Mouse (Mus musculus): ENCODE data around the gene Akt1s1.
A peak's percentile ranks its signal among the peaks of the same experiment; 100 is the strongest.

The Akt1s1 gene

DNA sequence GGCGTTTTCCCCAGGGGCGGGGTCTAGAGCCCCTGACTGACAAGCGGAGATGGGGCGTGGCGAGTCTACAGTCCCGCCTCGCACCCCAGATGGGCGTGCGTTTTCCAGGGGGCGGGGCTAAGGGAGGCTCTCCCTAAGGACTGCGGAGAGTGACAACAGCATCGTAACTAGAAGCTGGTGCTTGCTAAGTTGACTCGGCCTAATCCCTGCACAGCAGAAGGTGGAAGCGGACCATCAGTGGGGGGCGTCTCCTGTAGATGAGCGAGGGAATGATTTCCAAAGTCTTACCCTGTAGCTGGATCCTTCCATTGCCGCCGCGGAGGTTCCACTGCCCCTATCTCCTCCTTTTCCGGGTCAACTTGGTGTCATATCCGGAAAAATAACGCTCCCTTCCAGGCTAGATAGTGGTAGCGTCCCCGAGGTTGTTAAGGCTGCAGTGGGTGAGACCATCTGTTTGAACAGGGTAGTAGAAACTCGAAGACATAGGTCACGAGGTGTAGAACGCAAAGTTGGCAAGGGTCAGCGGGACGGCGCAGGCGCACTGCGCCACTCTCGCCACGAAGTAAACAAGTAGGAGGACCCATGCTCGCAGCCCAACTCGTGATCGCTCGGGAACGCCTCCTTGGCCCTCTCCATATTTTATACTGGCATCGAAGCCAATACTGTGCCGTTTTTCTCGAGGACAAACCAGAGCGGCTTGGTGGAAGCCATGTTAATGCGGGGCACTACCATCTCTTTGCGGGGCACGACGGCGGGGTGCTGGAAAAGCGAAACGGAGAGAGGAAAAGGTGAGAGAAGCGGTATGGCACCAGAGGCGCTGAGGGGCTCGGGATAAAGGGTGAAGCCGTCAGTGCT is at the start of gene Akt1s1, which contains the start of gene Tbc1d17:
Gene Akt1s1, plus strand, starts transcription at position 431 of the 855 bp plus-strand sequence.
Gene Tbc1d17, minus strand, starts transcription at position 519 of the 855 bp plus-strand sequence.
- DNase-seq (ENCODE audit: low spot score) = peak; percentile 99

DNA sequence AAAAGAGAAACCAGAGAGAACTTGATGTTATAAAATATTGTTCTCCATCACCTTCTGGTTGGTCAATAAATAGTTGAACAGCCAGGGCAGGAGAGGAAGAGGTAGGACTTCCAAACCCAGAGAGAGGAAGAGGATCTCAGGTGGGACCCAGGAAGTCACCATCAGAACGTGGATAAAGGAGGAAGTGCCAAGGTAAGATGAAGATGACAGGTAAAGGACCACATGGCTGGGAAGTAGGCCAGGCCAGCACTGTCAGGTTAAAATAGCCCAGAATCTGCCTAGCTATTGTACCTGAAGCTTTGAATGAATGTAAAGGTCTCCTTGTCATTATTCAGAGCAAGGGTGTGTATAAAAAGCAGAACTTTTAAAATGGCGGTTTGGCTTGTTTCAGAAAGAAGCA is 39.9 kb upstream of the Akt1s1 start:
- DNase-seq (ENCODE audit: low spot score) = no peak

DNA sequence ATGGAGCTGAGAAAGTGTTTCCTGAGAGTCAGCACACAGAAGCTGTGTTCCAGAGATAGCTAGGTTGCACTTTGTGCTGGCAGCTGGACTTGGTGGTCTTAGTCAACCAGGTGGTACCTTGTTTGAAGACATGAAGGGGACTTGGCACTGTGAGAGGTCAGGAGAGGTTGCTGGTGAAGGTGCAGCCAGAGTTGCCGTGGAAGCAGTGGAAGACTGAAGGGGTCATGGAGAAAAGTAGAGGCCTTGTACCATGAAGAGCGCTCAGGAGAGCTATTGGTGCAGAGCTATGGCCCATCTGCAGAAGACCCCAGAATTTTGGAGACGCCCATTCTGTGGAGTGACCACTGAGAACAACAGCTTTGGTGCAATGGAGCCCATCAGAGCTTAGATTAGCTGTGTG is 39.3 kb upstream of the Akt1s1 start:
- DNase-seq (ENCODE audit: low spot score) = no peak

DNA sequence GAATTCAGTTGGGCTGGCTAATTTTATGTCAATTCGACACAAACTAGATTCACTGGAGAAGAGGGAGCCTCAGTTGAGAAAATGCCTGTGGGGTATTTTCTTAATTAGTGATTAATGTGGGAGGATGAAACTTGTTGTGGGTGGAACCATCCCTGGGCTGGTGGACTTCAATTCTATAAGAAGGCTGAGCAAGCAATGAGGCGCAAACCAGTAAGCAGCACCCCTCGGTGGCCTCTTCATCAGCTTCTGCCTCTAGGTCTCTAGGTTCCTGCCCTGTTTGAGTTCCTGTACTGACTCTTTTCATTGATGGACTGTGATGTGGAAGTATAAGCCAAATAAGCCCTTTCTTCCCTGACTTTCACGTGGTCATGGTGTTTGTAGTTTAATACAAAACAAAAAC is 38.4 kb upstream of the Akt1s1 start:
- DNase-seq (ENCODE audit: low spot score) = no peak

DNA sequence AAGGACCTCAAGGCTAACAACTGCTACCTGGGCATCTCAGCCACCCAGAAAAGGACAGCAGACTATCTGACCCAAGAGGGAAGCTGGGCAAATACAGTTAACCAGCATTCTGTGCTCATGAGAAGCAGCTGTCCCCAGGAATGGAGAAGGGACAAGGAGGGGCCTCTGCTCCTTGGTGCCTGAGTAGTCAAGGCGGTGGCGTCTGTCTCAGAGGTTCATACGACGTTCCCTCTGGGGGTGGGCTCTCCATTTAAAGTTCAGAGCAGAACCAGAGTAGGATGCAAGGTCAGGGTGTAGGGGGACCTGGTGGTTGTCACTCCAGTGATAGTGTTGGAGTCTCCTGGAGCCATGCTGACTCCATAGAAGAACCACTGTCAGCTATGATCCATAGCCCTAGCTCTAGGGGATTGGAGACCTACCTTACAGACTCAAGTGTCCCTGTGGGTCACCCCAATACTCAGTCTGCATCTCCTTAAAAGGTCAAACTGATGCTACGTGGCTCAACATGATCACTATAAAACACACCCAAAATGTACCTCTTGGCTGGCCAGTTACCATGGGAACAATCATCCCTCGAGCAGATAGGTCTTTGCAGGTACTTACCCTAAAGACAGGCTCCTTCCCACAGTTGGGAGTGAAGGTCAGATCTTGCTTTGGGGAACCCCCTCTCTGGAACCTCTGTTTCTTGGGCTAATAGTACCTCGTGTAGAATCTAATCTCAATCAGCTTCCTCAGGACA is 37.8 kb upstream of the Akt1s1 start:
- no peak for DNase-seq (ENCODE audit: low spot score)

DNA sequence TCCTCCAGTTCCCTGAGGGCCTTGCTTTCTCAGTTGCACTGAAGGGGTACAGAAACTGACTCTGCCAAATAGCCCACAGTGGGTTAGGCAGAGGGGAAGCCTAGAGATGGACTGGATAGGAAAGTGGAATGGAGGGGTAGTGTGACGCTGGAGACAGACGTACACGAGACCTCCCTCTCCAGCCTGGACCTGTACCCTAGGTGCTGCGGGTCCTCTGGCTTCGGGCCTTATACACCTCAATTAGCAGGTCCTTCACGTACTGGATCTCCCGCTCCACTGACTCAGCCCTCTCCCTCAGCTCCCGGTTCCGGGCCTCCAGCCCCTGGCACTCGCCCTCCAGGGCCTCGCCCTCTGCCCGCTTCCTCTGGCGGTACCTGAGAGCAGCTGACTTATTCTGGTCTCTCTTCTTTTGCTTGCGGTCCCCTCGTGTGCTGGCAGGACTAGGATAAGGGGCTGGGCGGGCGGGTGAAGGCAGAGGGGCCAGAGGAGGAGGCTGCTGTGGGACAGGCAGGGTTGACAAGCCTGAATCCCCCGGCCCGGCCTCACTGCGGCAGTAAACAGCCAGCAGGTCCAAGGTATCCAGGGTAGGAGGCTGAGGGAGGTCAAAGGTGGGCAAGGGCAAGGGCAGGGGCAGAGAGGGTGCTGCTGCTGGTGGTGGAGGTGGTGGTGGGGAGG is 36.0 kb upstream of the Akt1s1 start:
- no peak for DNase-seq (ENCODE audit: low spot score)

DNA sequence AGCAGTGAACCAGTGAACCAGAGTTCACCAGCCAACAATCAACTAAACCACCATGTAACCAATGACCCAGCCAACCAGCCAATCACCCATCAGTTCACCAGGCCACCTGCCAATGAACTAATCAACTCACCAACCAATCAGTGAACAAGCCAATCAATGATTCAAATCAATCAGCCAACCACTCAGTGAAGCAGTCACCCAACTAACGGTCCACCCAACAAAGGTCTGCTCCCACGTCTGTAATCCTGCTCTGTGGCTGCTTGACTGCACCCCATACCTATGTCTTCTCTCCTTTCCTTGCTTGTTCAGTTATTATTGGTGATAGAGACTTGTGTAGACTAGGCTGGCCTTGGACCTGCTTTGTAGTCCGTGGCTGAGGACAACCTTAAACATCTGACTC is 34.8 kb upstream of the Akt1s1 start:
- DNase-seq (ENCODE audit: low spot score) = no peak

DNA sequence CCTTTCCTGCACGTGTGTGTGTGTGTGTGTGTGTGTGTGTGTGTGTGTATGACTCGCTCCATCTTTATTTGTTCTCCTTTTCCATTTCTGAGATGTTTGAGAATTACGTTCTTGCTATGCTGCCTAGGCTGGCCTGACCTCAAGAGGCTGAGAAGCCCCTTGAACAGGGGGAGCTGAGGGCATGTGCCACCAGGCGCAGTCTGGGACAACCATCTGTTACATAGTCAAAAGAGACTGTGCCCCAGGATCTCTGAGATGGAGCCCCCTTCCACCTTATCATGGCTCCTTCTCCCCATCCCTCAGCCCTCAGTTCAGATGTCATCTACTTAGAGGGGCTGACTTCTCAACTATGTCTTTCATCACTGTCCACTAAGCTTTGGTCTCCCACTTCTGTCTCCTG is 34.4 kb upstream of the Akt1s1 start:
- DNase-seq (ENCODE audit: low spot score) = no peak

DNA sequence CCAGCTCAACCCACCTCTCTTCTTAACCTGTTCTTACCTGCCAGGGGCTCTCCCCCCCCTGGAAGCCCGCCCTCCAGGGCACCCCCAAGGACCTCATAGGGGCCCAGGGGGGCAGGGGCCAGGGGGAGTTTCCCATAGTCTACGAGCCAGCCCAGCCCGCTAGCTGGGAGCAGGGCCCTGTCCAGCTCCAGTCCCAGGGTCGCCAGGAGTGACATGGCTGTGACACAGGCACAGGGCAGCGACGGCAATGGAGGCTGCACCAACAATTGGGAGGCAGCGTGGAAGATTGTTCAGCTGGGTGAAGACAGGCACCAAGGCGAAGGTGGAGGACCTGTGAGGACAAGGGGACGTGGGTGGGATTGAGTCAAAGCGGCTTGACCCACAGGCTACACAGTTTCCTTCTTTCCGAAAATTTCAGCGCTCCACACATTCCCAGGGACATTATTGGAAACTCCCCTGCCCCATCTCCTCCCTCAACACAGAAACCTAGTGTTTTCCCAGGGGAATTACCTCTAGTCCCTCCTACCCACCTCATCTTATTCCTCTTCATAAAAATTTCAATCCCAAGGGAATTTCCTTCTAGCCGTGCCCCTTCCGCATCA is 33.7 kb upstream of the Akt1s1 start:
- no peak for DNase-seq (ENCODE audit: low spot score)

DNA sequence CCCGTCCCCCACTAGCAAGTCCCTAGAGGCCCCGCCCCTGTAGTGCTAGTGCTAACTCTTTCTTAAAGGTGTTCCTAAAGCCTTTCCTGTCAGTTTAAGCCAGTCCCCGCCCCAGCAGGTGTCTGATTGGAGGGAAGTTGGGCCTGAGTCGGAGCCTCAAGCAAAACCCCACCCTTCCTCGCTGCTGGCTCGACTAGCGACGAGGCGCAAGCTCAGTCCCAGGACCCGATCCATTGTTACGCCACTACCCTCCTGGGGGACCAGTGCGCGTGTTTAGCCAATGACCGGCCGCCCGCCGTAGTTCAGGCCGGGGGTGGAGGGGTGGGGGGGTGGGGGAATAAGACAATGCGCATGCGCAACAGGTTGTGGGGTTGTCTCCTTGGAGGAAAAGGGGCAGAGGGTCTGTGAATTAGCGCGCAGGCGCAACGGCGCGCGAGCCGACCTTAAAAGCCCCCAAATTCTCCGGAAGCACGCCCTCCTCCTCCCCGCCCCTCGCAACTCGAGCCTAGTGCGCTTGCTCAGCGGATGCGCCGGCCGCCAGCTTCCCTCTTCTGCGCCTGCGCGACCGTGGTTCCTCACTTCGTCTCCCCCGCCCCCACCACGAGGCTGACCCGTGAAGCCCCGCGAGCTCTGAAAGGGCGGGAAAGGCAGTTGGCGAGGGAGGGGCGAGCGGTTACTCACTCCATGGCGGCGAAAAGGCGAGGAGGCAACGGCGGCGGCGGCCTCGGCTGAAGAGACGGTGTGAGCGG is 32.9 kb upstream of the Akt1s1 start, which contains the start of the genes Nup62 and Il4i1:
Gene Nup62, plus strand, starts transcription at position 368 of the 749 bp plus-strand sequence.
Gene Il4i1, plus strand, starts transcription at position 667 of the 749 bp plus-strand sequence.
- peak; percentile 96 for DNase-seq (ENCODE audit: low spot score)

DNA sequence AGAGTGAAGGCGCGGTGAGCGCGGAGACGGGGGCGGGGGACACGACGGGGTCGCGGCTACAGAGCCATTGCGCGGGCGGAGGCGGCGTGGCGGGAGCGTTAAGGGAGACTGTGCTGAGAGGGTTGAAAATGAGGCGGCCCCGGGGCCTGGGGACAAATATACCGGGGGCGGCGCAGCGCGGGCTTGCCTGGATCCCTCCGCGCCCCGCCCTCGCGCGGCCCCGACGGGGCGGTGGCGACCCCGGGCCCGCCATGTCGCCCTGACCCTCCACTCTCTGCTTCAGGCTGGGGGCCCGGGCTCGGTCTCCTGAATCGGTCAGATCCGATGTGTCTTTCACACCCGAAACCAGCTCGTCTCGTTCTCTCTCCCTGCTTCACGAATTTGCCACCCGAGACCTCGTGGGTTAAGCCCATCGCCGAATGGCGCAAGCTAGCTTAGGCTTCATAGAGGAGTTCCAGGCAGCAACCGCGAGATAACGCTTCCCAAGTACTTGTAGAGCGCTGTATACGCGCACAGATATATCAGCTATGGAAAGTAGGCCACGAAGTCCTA is 32.2 kb upstream of the Akt1s1 start, which contains the start of gene Atf5:
Gene Atf5, minus strand, starts transcription at position 189 of the 552 bp plus-strand sequence.
- peak; percentile 56 for DNase-seq (ENCODE audit: low spot score)

DNA sequence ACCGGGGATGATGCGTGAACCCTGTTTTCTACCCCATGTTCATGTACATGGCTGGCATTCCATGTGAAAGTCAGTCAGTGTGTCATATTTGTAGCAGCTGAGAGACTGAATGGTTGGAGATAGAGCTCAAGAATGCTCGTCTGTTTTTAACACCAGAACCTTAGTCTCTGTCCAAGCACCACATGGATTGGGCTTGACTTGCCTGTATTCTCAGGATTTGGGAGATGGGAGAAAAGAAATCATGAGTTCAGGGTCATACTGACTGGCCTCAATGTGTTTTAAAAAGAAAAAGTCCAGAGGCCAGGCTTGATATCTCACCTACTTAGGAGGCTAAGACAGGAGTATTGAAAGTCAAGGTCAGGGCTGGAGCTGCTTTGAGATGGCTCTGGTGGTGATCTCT is 31.4 kb upstream of the Akt1s1 start:
- no peak for DNase-seq (ENCODE audit: low spot score)

DNA sequence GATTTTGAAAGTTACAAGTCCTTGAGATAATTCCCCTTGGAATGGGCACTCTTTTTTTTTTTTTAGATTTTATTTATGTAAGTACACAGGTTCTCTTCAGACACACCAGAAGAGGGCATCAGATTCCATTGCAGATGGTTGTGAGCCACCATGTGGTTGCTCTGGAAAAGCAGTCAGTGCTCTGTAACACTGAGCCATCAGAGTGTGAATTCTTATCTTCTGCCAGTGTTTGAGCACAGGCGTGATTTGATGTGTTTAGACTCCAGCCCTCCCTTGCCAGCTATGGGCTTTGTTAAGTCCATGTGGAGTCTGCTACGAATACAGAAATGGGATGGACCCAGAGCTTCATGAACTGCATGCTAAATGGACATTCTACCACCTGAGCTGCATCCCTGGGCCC is 30.6 kb upstream of the Akt1s1 start:
- DNase-seq (ENCODE audit: low spot score) = peak; percentile 41

DNA sequence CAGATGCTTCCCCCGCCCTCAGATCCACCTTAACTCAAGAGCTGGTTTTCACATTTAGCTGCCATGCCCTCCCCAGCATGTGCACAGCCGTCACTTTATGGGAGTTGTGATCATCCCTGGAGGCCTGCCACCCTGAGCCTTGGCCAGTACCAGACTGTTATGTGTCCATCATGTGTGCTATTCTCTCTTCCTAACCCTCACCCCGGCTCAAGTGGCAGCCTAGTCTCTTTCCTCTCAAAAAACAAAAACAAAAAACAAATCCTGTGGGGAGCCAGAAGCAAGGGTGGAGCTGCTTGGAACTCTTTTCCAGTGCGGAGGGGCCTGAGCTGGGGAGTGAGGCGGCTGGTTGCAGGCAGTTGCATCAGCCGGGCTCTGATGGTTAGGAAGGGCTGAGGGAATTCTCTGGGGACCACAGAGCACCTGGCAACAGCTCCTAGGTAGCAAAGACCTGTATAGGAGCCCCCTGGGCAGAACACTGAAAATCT is 30.0 kb upstream of the Akt1s1 start:
- DNase-seq (ENCODE audit: low spot score) = peak; percentile 69

DNA sequence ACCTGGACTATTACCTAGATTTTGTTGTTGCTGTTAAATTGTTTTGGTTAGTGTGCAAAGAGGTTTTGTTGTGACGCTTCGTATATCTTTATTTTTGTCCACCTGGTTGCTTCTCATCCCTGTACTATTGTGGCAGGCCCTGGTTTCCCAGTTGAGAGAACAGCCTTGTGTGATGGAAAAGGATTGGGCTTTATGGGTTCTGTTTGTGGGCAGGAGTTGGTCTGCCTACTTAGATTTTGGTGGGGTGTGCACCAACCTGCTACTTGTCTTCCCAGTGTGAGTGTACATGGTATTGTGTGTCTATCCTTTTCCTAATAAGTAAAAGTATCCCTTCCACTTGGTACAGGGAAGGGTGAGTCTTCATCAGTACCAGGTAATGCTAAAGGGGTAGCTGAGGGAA is 29.4 kb upstream of the Akt1s1 start:
- DNase-seq (ENCODE audit: low spot score) = no peak

DNA sequence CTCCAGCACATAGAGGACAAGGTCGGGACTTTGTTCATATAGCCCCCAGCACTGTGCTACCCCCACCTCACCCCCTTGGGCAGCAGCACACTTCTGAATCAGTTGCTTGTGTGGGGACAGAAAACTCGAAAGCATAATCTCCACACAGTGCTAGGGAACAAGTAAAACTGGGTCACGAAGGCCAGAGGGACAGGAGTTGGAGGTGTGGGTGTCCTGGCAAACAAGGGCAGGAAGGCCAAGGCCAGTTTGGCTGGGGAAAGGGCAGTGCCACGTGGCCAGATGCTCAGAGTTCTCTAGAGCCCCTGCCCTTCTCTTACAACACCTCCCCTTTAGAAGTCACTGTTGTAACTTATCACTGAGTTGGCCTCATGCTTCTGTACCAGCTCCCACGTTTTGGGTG is 28.9 kb upstream of the Akt1s1 start:
- DNase-seq (ENCODE audit: low spot score) = no peak

DNA sequence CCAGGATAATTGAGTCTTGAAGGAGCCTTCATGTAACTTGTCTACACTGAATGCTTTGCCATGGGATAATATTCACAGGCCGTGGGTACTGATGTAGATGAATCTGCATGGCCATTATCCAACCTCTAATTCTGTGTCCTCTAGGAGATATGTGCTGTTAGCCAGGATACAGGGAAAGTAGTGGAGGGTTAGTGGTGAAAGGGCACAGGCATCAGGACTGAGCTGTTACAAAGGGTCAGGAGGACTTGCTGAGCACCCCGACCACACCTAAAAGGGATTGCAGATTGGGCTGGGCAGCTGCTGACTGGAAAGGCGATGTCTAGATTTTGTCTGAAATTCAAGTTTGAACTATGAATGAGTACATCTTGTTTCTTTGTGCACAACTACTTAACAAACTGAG is 28.3 kb upstream of the Akt1s1 start:
- DNase-seq (ENCODE audit: low spot score) = no peak

DNA sequence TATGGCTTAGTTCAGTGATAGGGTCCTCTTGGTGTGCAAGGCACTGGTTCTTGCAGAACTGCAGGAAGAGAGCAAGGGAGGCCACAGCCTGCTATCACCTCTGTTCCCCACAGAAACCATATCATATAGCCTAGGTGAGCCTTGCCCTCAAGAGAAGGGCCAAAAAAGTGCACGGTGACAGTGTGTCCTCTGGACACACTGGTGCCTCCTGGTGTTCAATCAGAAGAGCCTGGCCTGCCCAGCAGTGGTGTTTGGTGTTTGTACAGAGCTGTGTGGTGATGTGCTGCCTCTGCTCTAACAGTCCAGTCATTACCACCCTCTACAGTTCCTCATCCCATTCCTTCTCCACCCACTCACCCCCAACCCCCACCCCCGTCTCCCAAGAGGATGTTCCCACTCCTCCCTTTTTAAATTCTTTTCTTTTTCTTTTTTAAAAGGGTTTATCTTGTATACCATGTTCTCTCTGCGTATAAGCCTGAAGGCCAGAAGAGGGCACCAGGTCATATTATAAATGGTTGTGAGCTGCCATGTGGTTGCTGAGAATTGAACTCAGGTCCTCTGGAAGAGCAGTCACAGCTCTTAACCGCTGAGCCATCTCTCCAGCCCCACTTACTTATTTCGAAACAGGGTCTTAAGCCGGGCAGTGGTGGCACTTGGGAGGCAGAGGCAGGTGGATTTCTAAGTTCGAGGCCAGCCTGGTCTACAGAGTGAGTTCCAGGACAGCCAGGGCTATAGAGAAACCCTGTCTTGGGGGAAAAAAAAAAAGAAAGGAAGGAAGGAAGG is 26.9 kb upstream of the Akt1s1 start:
- no peak for DNase-seq (ENCODE audit: low spot score)

DNA sequence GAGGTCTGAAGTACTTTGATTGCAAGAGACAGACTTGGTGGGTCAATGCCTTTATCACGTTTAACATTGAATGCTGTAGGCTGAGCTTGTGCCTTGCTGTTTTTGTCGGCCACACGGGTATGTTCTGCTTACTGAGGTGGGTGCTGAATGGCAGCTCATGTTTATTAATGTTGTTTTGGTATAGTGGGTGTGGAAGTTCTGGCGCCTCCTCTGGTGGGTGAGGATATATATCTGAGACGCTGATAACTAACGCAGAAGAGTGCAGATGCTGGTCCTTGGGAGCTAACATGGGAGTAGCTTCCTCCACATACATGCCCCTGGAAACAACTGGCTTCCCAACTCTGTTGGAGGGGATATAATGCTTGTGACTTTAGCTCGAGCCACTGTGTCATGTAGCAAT is 25.4 kb upstream of the Akt1s1 start:
- no peak for DNase-seq (ENCODE audit: low spot score)

DNA sequence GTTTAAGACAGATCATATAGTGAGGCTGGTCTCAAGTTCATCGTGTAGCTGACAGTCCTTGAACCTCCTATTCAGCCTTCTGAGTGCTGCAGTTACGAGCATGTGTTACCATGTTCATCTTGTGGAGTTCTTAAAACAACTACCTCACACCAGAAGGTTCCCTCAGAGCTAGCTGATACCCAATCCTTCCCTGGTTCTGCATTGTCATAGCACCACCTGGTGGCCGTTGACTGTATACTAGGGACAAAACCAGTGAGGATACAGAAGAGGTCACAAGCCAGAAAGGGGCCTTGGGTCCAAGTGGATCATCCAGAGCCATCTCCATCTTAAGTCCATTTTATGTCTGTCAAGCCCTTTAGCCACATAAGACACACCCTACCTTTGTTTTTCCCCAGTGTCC is 23.9 kb upstream of the Akt1s1 start:
- DNase-seq (ENCODE audit: low spot score) = peak; percentile 76

Data from adipocyte (in vitro differentiated cells).